Mouse (Mus musculus) cerebellum, postnatal 10 days (tissue): Measurements from ENCODE around the gene Cdk10.

Experiments
- DNase-seq, 2 experiments: peaks; one replicate each; pipeline ENCODE4 v3.0.0; 2021; ENCODE audit warnings: mixed read lengths in 2 of 2

The Cdk10 gene

GRCm38 (mm10) chr8:123275096-123275495 is 50.5 kb downstream of the Cdk10 start:
- DNase-seq: no peak

GRCm38 (mm10) chr8:123278445-123278844 is 53.8 kb downstream of the Cdk10 start:
- DNase-seq: no peak

GRCm38 (mm10) chr8:123279828-123280227 is 55.2 kb downstream of the Cdk10 start:
- DNase-seq: no peak

- no peak for DNase-seq
Observed at GRCm38 (mm10) chr8:123280302-123281094, 55.9 kb downstream of the Cdk10 start.
